Mouse (Mus musculus) hindbrain, embryonic 11.5 days (tissue): ENCODE results near the gene Tmem270. TPM values are rescaled to one million over a fixed set of nuclear protein-coding genes. Genes with fewer than 3 reads are reported as not detected.

ENCODE experiments used
- ATAC-seq: fragments of 200-750 bp; cut with Nextera tagmentation; 2 replicates; pipeline ENCODE4 v1.8.0; 2017; ENCODE audit warnings: mild to moderate bottlenecking, moderate TSS enrichment, moderate library complexity; ENCODE audit not compliant: low FRiP score
- DNase-seq: peaks from one replicate; pipeline ENCODE4 v3.0.0-alpha.2; 2015; ENCODE audit warnings: low spot score
- H3K27ac ChIP-seq: fragments of 300-500 bp; sonication (generic); 2 replicates; pipeline ENCODE4 v1.5.1; 2014; ENCODE audit warnings: mild to moderate bottlenecking, low read depth, low read length
- H3K27me3 ChIP-seq: fragments of 300-500 bp; sonication (generic); 2 replicates; pipeline ENCODE4 v1.6.1; 2014; ENCODE audit warnings: mild to moderate bottlenecking, low read length, moderate library complexity, mixed read lengths; ENCODE audit not compliant: control insufficient read depth, insufficient read depth
- H3K36me3 ChIP-seq: fragments of 300-500 bp; sonication (generic); 2 replicates; pipeline ENCODE4 v1.6.1; 2014; ENCODE audit warnings: mild to moderate bottlenecking, low read length, moderate library complexity, mixed read lengths; ENCODE audit not compliant: control insufficient read depth, insufficient read depth
- H3K4me1 ChIP-seq: fragments of 300-500 bp; sonication (generic); replicated peaks from 2 replicates; pipeline ENCODE4 v1.6.1; 2014; ENCODE audit warnings: low read length, mixed read lengths; ENCODE audit not compliant: control insufficient read depth, insufficient read depth
- H3K4me2 ChIP-seq: fragments of 300-500 bp; sonication (generic); replicated peaks from 2 replicates; pipeline ENCODE4 v1.6.1; 2014; ENCODE audit warnings: mild to moderate bottlenecking, low read depth, low read length
- H3K4me3 ChIP-seq: fragments of 300-500 bp; sonication (generic); 2 replicates; pipeline ENCODE4 v1.5.1; 2014; ENCODE audit warnings: low read depth, low read length
- H3K9ac ChIP-seq: fragments of 300-500 bp; sonication (generic); 2 replicates; pipeline ENCODE4 v1.6.1; 2014; ENCODE audit warnings: low read depth, low read length
- H3K9me3 ChIP-seq: fragments of 300-500 bp; sonication (generic); 2 replicates; pipeline ENCODE4 v1.6.1; 2016; ENCODE audit warnings: low read length; ENCODE audit not compliant: control insufficient read depth
- WGBS: fragments of 180-500 bp; shearing (Covaris S2); extraction: QIAGEN DNeasy Blood & Tissue Kit; methylation state at CpG from one replicate; pipeline ENCODE4 v1.1.7; 2014; 5-methylcytosine and 5-hydroxymethylcytosine counted together
- polyA plus RNA-seq: library from polyadenylated mRNA; unstranded; fragments of >200 nt; fragmentation: Nextera tagmentation; extraction: Ambion mirVana; gene quantifications from 2 replicates; pipeline ENCODE4 v1.2.1, GENCODE M21; 2014

Gene Tmem270
- polyA plus RNA-seq, 1 experiment from 2014 or later, result not detected

GRCm38 (mm10) chr5:134876801-134877200, 29.7 kb downstream of the Tmem270 start:
- H3K4me1 ChIP-seq, result no peaks in the 10 kb centered on the region
- DNase-seq (no peak), ATAC-seq (no peak)
- 79% methylated on average over 10 of the region's 10 CpGs for WGBS
- no peak overlapping the region for H3K4me2 ChIP-seq
- H3K36me3 ChIP-seq, result no peaks in the 10 kb centered on the region
- no peaks in the 10 kb centered on the region for H3K27me3 ChIP-seq
- H3K27ac ChIP-seq, result no peak overlapping the region
- H3K9ac ChIP-seq, result no peak overlapping the region
- H3K9me3 ChIP-seq, result no peaks in the 10 kb centered on the region
- no peak overlapping the region for H3K4me3 ChIP-seq

- no peak overlapping the region for H3K27ac ChIP-seq
- H3K27me3 ChIP-seq, result no peaks in the 10 kb centered on the region
- no peak for DNase-seq
- no peaks in the 10 kb centered on the region for H3K36me3 ChIP-seq
- WGBS, result 93% methylated on average over 5 of the region's 5 CpGs
- no peak overlapping the region for H3K9ac ChIP-seq
- no peaks in the 10 kb centered on the region for H3K9me3 ChIP-seq
- no peak overlapping the region for H3K4me3 ChIP-seq
- H3K4me1 ChIP-seq, result no peaks in the 10 kb centered on the region
- ATAC-seq, result no peak
- no peak overlapping the region for H3K4me2 ChIP-seq
These were observed 31.3 kb downstream of the Tmem270 start for GRCm38 (mm10) chr5:134875245-134875644.

GRCm38 (mm10) chr5:134873956-134874879, 32.3 kb downstream of the Tmem270 start:
- Histone ChIP-seq H3K27me3 (no peaks in the 10 kb centered on the region), H3K9ac (no peak overlapping the region), H3K4me2 (no peak overlapping the region), H3K4me3 (no peak overlapping the region), H3K4me1 (no peaks in the 10 kb centered on the region), H3K36me3 (no peaks in the 10 kb centered on the region), H3K9me3 (no peaks in the 10 kb centered on the region), H3K27ac (no peak overlapping the region)
- DNase-seq (no peak), ATAC-seq (no peak)
- WGBS, result 77% methylated on average over 21 of the region's 21 CpGs

GRCm38 (mm10) chr5:134873034-134873433, 33.5 kb downstream of the Tmem270 start:
- Histone ChIP-seq H3K9me3 (no peaks in the 10 kb centered on the region), H3K27ac (no peak overlapping the region), H3K4me1 (no peaks in the 10 kb centered on the region), H3K36me3 (no peaks in the 10 kb centered on the region), H3K27me3 (no peaks in the 10 kb centered on the region), H3K9ac (no peak overlapping the region), H3K4me3 (no peak overlapping the region), H3K4me2 (no peak overlapping the region)
- ATAC-seq (no peak), DNase-seq (no peak)
- WGBS, result 85% methylated on average over 8 of the region's 8 CpGs

GRCm38 (mm10) chr5:134872597-134872996, 33.9 kb downstream of the Tmem270 start:
- H3K4me3 ChIP-seq, result no peak overlapping the region
- no peak for DNase-seq
- H3K27me3 ChIP-seq, result no peaks in the 10 kb centered on the region
- H3K4me1 ChIP-seq, result no peaks in the 10 kb centered on the region
- 69% methylated on average over 5 of the region's 5 CpGs for WGBS
- H3K9me3 ChIP-seq, result no peaks in the 10 kb centered on the region
- no peak overlapping the region for H3K9ac ChIP-seq
- H3K27ac ChIP-seq, result no peak overlapping the region
- H3K36me3 ChIP-seq, result no peaks in the 10 kb centered on the region
- no peak for ATAC-seq
- H3K4me2 ChIP-seq, result no peak overlapping the region

GRCm38 (mm10) chr5:134868506-134868905, 38.0 kb downstream of the Tmem270 start:
- no peak overlapping the region for H3K4me2 ChIP-seq
- DNase-seq (no peak), ATAC-seq (no peak)
- H3K27me3 ChIP-seq, result no peaks in the 10 kb centered on the region
- no peak overlapping the region for H3K27ac ChIP-seq
- H3K9ac ChIP-seq, result no peak overlapping the region
- H3K4me3 ChIP-seq, result no peak overlapping the region
- no peaks in the 10 kb centered on the region for H3K9me3 ChIP-seq
- H3K4me1 ChIP-seq, result peaks cover 2% of the 10 kb centered on the region
- WGBS, result 75% methylated on average over 5 of the region's 5 CpGs
- H3K36me3 ChIP-seq, result no peaks in the 10 kb centered on the region

- Histone ChIP-seq H3K4me1 (peaks cover 2% of the 10 kb centered on the region), H3K27ac (no peak overlapping the region), H3K36me3 (no peaks in the 10 kb centered on the region), H3K9me3 (no peaks in the 10 kb centered on the region), H3K4me2 (no peak overlapping the region), H3K4me3 (no peak overlapping the region), H3K9ac (no peak overlapping the region), H3K27me3 (no peaks in the 10 kb centered on the region)
- DNase-seq (peak; percentile 47), ATAC-seq (no peak)
- WGBS, result 58% methylated on average over 18 of the region's 18 CpGs
These were observed 39.0 kb downstream of the Tmem270 start for GRCm38 (mm10) chr5:134867320-134868144.

- Histone ChIP-seq H3K4me1 (peaks cover 2% of the 10 kb centered on the region), H3K27ac (no peak overlapping the region), H3K9me3 (no peaks in the 10 kb centered on the region), H3K36me3 (no peaks in the 10 kb centered on the region), H3K9ac (no peak overlapping the region), H3K4me3 (no peak overlapping the region), H3K27me3 (no peaks in the 10 kb centered on the region), H3K4me2 (no peak overlapping the region)
- ATAC-seq (no peak), DNase-seq (no peak)
- 60% methylated on average over 8 of the region's 8 CpGs for WGBS
These were observed 41.4 kb downstream of the Tmem270 start for GRCm38 (mm10) chr5:134865158-134865557.
